9 mouse cellular contexts compared by ENCODE assay signal in the genomic region with DNA sequence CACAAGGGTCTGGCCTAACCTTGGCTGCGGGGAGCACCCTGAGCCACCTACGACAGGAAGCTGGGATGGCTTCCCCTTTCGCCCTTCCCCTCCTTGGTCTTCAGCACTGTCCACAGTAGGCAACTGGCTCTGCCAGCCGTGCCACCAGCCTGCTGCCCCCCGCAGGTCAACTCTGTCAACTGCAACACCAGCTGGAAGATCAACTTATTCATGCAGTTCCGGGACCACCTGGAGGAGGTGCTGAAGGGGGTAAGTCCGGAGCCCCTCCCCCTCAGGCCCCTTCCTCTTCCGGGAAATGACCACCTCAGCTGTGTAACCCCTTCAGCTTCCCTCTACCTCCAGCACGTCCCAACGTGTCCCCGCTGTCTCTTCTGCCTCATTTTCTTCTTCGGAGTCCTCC. TPM values are rescaled to one million over a fixed set of nuclear protein-coding genes. Genes with fewer than 3 reads are reported as not detected.
DNase-seq lines count a peak whose midpoint lies in the region; ATAC-seq and TF ChIP-seq lines count a peak whose summit lies in the region.
"Had no signal": no experiment of that assay in that cellular context is flagged by ENCODE, and none has a peak within 500 bp of the region (broad histone marks: within the 10 kb centered on the region; RNA-seq: fewer than 3 reads in every experiment).

No protein-coding gene starts in this region.

- WGBS in kidney, embryonic 15.5 days = 44% methylated on average over 12 of the region's 12 CpGs
- 35% methylated on average over 12 of the region's 12 CpGs for WGBS in lung, postnatal 0 days

- H3K4me2 ChIP-seq in kidney, embryonic 15.5 days = no peak overlapping the region
- H3K4me2 ChIP-seq in lung, postnatal 0 days (replicated peaks; ENCODE audit: low read depth, low read length) = no peak overlapping the region

- no peak overlapping the region for H3K9ac ChIP-seq in kidney, embryonic 15.5 days
- H3K9ac ChIP-seq in ES-Bruce4 (ENCODE audit: low read depth, poor library complexity, severe bottlenecking) = no peak overlapping the region
- H3K9ac ChIP-seq in lung, postnatal 0 days (replicated peaks; ENCODE audit: low read depth) = no peak overlapping the region

- TF ChIP-seq CTCF in ES-Bruce4 (IDR thresholded peaks at IDR 0.05; ENCODE audit: low read depth, low read length) = peak; percentile 73
- peak; percentile 61 for TF ChIP-seq CTCF in lung, postnatal 0 days (IDR thresholded peaks at IDR 0.05)

- TF ChIP-seq EP300 in ES-Bruce4 (IDR thresholded peaks at IDR 0.05; ENCODE audit: insufficient read depth, low read depth, low read length) = no peak
- TF ChIP-seq EP300 in lung, postnatal 0 days (IDR thresholded peaks at IDR 0.05) = no peak

- no peak for ATAC-seq in kidney, embryonic 15.5 days (replicated peaks; ENCODE audit: low FRiP score)
- no peak for ATAC-seq in lung, postnatal 0 days

- no peaks in the 10 kb centered on the region for H3K27me3 ChIP-seq in kidney, embryonic 15.5 days
- no peaks in the 10 kb centered on the region for H3K27me3 ChIP-seq in ES-Bruce4 (ENCODE audit: control insufficient read depth, insufficient read depth, low read length, poor library complexity, severe bottlenecking)
- no peaks in the 10 kb centered on the region for H3K27me3 ChIP-seq in lung, postnatal 0 days (replicated peaks; ENCODE audit: insufficient read depth, low read length)

- no peak overlapping the region for H3K27ac ChIP-seq in kidney, embryonic 15.5 days
- no peak overlapping the region for H3K27ac ChIP-seq in ES-Bruce4 (ENCODE audit: insufficient read depth, low read length)
- no peak overlapping the region for H3K27ac ChIP-seq in lung, postnatal 0 days (ENCODE audit: low read length)

- DNase-seq in kidney, adult 9 months = peak; percentile 10
- peak; percentile 17 to 58 for DNase-seq in adrenal gland, postnatal 36 days
- DNase-seq in lung, postnatal 0 days (ENCODE audit: low spot score) = no peak
- DNase-seq in thymus, postnatal 36 days = peak; percentile 68
- DNase-seq in left cerebral cortex, postnatal 36 days (ENCODE audit: low spot score in 2 of 2) = no peak
- DNase-seq in gastrocnemius, postnatal 25 days = no peak

- H3K9me3 ChIP-seq in kidney, embryonic 15.5 days (replicated peaks) = no peaks in the 10 kb centered on the region
- no peaks in the 10 kb centered on the region for H3K9me3 ChIP-seq in ES-Bruce4 (replicated peaks; ENCODE audit: control insufficient read depth, insufficient read depth, low read length, poor library complexity, severe bottlenecking)
- no peaks in the 10 kb centered on the region for H3K9me3 ChIP-seq in lung, postnatal 0 days (ENCODE audit: low read length)

- peaks cover 20% of the 10 kb centered on the region for H3K4me1 ChIP-seq in kidney, embryonic 15.5 days
- no peaks in the 10 kb centered on the region for H3K4me1 ChIP-seq in ES-Bruce4 (ENCODE audit: control insufficient read depth, insufficient read depth, low read length)
- H3K4me1 ChIP-seq in lung, postnatal 0 days (ENCODE audit: insufficient read depth, low read depth, low read length) = no peaks in the 10 kb centered on the region; the same call in 1 of the 2 replicates

- intact Hi-C loops in left cerebral cortex, postnatal 36 days (cut with DNase I) = loop anchor here (5.0 kb wide), 1 partner anchor 35 kb away; no protein-coding TSS in a partner anchor

- no peak overlapping the region for H3K4me3 ChIP-seq in kidney, embryonic 15.5 days (replicated peaks)
- peak overlapping the region; percentile 30 for H3K4me3 ChIP-seq in ES-Bruce4 (ENCODE audit: low read depth, low read length)
- no peak overlapping the region for H3K4me3 ChIP-seq in lung, postnatal 0 days (ENCODE audit: low read depth, low read length)
- H3K4me3 ChIP-seq: erythroblast, embryonic 14.5 days had no signal

- H3K36me3 ChIP-seq in kidney, embryonic 15.5 days = peaks cover 31% of the 10 kb centered on the region
- no peaks in the 10 kb centered on the region for H3K36me3 ChIP-seq in ES-Bruce4 (ENCODE audit: control insufficient read depth, insufficient read depth, low read length, poor library complexity, severe bottlenecking)
- H3K36me3 ChIP-seq in lung, postnatal 0 days (ENCODE audit: insufficient read depth, low read length) = peaks cover 7% of the 10 kb centered on the region; the same call in 1 of the 2 replicates

- no peak for TF ChIP-seq POLR2A in ES-Bruce4 (IDR thresholded peaks at IDR 0.05; ENCODE audit: insufficient read depth, low read length)

RNA-seq across cellular contexts. Expression of a gene that starts 30.3 kb away (rescaled TPM):
- 7.4 and 8.3 TPM in 2 replicates for polyA plus RNA-seq in kidney, embryonic 15.5 days (2015; fragmentation: Nextera tagmentation; extraction: Ambion mirVana)
- polyA plus RNA-seq in ES-Bruce4 (2011; ENCODE audit: insufficient read depth, insufficient read length, low read depth, missing spikeins) = 17.2 and 21.9 TPM in 2 replicates
- 1 to 10 TPM; 5.9 to 6.3 TPM for total RNA-seq in adrenal gland, postnatal 36 days (2021)
- 3.6 and 3.9 TPM in 2 replicates for polyA plus RNA-seq in lung, postnatal 0 days (2015; fragmentation: Nextera tagmentation; extraction: Ambion mirVana)
- 1 to 10 TPM; 2.0 to 3.4 TPM for total RNA-seq in left cerebral cortex, postnatal 36 days (2021)
- 1 to 10 TPM; 1.6 to 2.4 TPM for total RNA-seq in gastrocnemius, postnatal 25 days (2021)

RNA-seq across cellular contexts. Expression of a gene that starts 46.3 kb away (rescaled TPM):
- 297 and 300 TPM in 2 replicates for polyA plus RNA-seq in kidney, embryonic 15.5 days (2015; fragmentation: Nextera tagmentation; extraction: Ambion mirVana)
- 138 and 155 TPM in 2 replicates for polyA plus RNA-seq in ES-Bruce4 (2011; ENCODE audit: insufficient read depth, insufficient read length, low read depth, missing spikeins)
- 100 to 1,000 TPM; 245 to 370 TPM for total RNA-seq in adrenal gland, postnatal 36 days (2021)
- polyA plus RNA-seq in lung, postnatal 0 days (2015; fragmentation: Nextera tagmentation; extraction: Ambion mirVana) = 155 and 176 TPM in 2 replicates
- total RNA-seq in left cerebral cortex, postnatal 36 days (2021) = 100 to 1,000 TPM; 230 to 254 TPM
- total RNA-seq in gastrocnemius, postnatal 25 days (2021) = 100 to 1,000 TPM; 356 to 366 TPM

RNA-seq across cellular contexts. Expression of a gene that starts 58.6 kb away (rescaled TPM):
- 7.1 and 8.5 TPM in 2 replicates for polyA plus RNA-seq in kidney, embryonic 15.5 days (2015; fragmentation: Nextera tagmentation; extraction: Ambion mirVana)
- polyA plus RNA-seq in ES-Bruce4 (2011; ENCODE audit: insufficient read depth, insufficient read length, low read depth, missing spikeins) = 66.6 and 78.1 TPM in 2 replicates
- 10 to 100 TPM; 29.3 to 42.4 TPM for total RNA-seq in adrenal gland, postnatal 36 days (2021)
- 3.8 and 4.0 TPM in 2 replicates for polyA plus RNA-seq in lung, postnatal 0 days (2015; fragmentation: Nextera tagmentation; extraction: Ambion mirVana)
- total RNA-seq in left cerebral cortex, postnatal 36 days (2021) = 10 to 100 TPM; 13.9 to 16.5 TPM
- total RNA-seq in gastrocnemius, postnatal 25 days (2021) = 10 to 100 TPM; 16.9 to 21.0 TPM

Comparison
In these comparisons a context has a peak if more than half of its experiments do, and no peak if none do; other contexts are left out.
1. DNase-seq: peak in kidney, adult 9 months (single experiment), adrenal gland, postnatal 36 days (2 of 2) and thymus, postnatal 36 days (2 of 2); none in lung, postnatal 0 days (single experiment), left cerebral cortex, postnatal 36 days (0 of 2) and gastrocnemius, postnatal 25 days (single experiment).